20 mouse cellular contexts compared by ENCODE assay signal in genomic region chr10:66925553-66926127, GRCm38 (mm10).
DNase-seq lines count a peak whose midpoint lies in the region; ATAC-seq and TF ChIP-seq lines count a peak whose summit lies in the region.
"Had no signal": no experiment of that assay in that cellular context is flagged by ENCODE, and none has a peak within 500 bp of the region (broad histone marks: within the 10 kb centered on the region; RNA-seq: fewer than 3 reads in every experiment).

No protein-coding gene starts in this region.

- intact Hi-C loops in gastrocnemius, adult 2 months (cut with DNase I) = no loop called here
- intact Hi-C loops in heart, postnatal 10 days (cut with DNase I) = no loop called here
- intact Hi-C loops in left cerebral cortex, adult 2 months (cut with DNase I) = no loop called here

- no peaks in the 10 kb centered on the region for H3K36me3 ChIP-seq in heart, embryonic 13.5 days
- no peaks in the 10 kb centered on the region for H3K36me3 ChIP-seq in ES-E14 (ENCODE audit: control insufficient read depth, insufficient read depth, low read length, poor library complexity, severe bottlenecking)
- no peaks in the 10 kb centered on the region for H3K36me3 ChIP-seq in kidney, embryonic 16.5 days (ENCODE audit: insufficient read depth, low read length)
- H3K36me3 ChIP-seq: embryonic facial prominence, embryonic 12.5 days; forebrain, embryonic 15.5 days; hindbrain, embryonic 13.5 days had no signal

- peaks cover 64% of the 10 kb centered on the region for H3K4me1 ChIP-seq in heart, embryonic 13.5 days
- H3K4me1 ChIP-seq in ES-E14 (ENCODE audit: control insufficient read depth in 2 of 2, insufficient read depth in 2 of 2, low read length in 2 of 2, poor library complexity in 1 of 2) = peaks cover 9 to 14% of the 10 kb centered on the region in 2 experiments; a peak in 2 of 4 replicates
- peaks cover 27% of the 10 kb centered on the region for H3K4me1 ChIP-seq in kidney, embryonic 16.5 days (ENCODE audit: insufficient read depth, low read length)

- 0 out of 2 replicates have a peak overlapping the region, but pooled peaks have one; percentile 7 for H3K27ac ChIP-seq in gastrocnemius, adult 2 months
- 0 out of 2 replicates have a peak overlapping the region, but pooled peaks have one; percentile 4 for H3K27ac ChIP-seq in heart, embryonic 13.5 days (replicated peaks)
- no peak overlapping the region for H3K27ac ChIP-seq in ES-E14 (ENCODE audit: insufficient read depth, low read depth, low read length, poor library complexity, severe bottlenecking)
- H3K27ac ChIP-seq in kidney, embryonic 16.5 days (ENCODE audit: low read length) = no peak overlapping the region
- H3K27ac ChIP-seq in left cerebral cortex, adult 2 months = no peak overlapping the region
- H3K27ac ChIP-seq: embryonic facial prominence, embryonic 12.5 days; forebrain, embryonic 15.5 days; hindbrain, embryonic 13.5 days; hindbrain, postnatal 0 days had no signal

- WGBS in heart, embryonic 13.5 days = 20% methylated on average over 6 of the region's 6 CpGs
- 38% methylated on average over 6 of the region's 6 CpGs for WGBS in kidney, embryonic 16.5 days

- H3K9me3 ChIP-seq in heart, embryonic 13.5 days = no peaks in the 10 kb centered on the region
- H3K9me3 ChIP-seq in ES-E14 (ENCODE audit: control insufficient read depth, insufficient read depth, low read depth, low read length) = no peaks in the 10 kb centered on the region
- no peaks in the 10 kb centered on the region for H3K9me3 ChIP-seq in kidney, embryonic 16.5 days (ENCODE audit: low read length)
- H3K9me3 ChIP-seq: embryonic facial prominence, embryonic 12.5 days; forebrain, embryonic 15.5 days; hindbrain, embryonic 13.5 days had no signal

- no peak overlapping the region for H3K9ac ChIP-seq in heart, embryonic 13.5 days
- H3K9ac ChIP-seq in ES-E14 (ENCODE audit: insufficient read depth, low read depth, low read length, poor library complexity, severe bottlenecking) = no peak overlapping the region
- H3K9ac ChIP-seq in kidney, embryonic 16.5 days (replicated peaks; ENCODE audit: low read length) = no peak overlapping the region
- H3K9ac ChIP-seq: embryonic facial prominence, embryonic 12.5 days; forebrain, embryonic 15.5 days; hindbrain, embryonic 13.5 days had no signal

- in situ Hi-C loops in ES-E14 (cut with MboI; ENCODE audit: low sequenced_read_pairs in 2 of 2, unreplicated experiment in 2 of 2) = no loop called here

- no peaks in the 10 kb centered on the region for H3K27me3 ChIP-seq in heart, embryonic 13.5 days (replicated peaks)
- no peaks in the 10 kb centered on the region for H3K27me3 ChIP-seq in kidney, embryonic 16.5 days (ENCODE audit: insufficient read depth, low read length)
- H3K27me3 ChIP-seq: embryonic facial prominence, embryonic 12.5 days; forebrain, embryonic 15.5 days; hindbrain, embryonic 13.5 days; Patski had no signal

- no peak for ATAC-seq in heart, embryonic 13.5 days (ENCODE audit: extremely low read depth, insufficient number of reproducible peaks, low FRiP score, low TSS enrichment)
- ATAC-seq in kidney, embryonic 16.5 days (ENCODE audit: low FRiP score, low TSS enrichment) = no peak
- ATAC-seq: activated CD4-positive, CD25-positive, alpha-beta regulatory T cell, adult 4 months; forebrain, embryonic 15.5 days; hindbrain, postnatal 0 days; Patski had no signal

- no peak for DNase-seq in gastrocnemius, adult 2 months
- DNase-seq in gastrocnemius, adult 18-20 months (ENCODE audit: low spot score) = no peak
- DNase-seq in heart, postnatal 10 days = no peak
- no peak for DNase-seq in ES-E14 (ENCODE audit: low read depth, low spot score)
- DNase-seq in left cerebral cortex, adult 2 months (ENCODE audit: extremely low spot score in 1 of 2, low spot score in 2 of 2) = no peak
- DNase-seq: adrenal gland, postnatal 14 days; cerebellum, adult 11-12 months; cerebellum, adult 9-10 months; cerebellum, postnatal 25 days; gastrocnemius, postnatal 14 days; kidney, adult 18-20 months had no signal

- H3K4me2 ChIP-seq in heart, embryonic 13.5 days = peak overlapping the region; percentile 8; the same call in 1 of the 2 replicates
- no peak overlapping the region for H3K4me2 ChIP-seq in kidney, embryonic 16.5 days (replicated peaks; ENCODE audit: low read depth, low read length)
- H3K4me2 ChIP-seq: embryonic facial prominence, embryonic 12.5 days; forebrain, embryonic 15.5 days; heart, embryonic 11.5 days; hindbrain, embryonic 13.5 days had no signal

- H3K4me3 ChIP-seq in gastrocnemius, adult 2 months = no peak overlapping the region
- H3K4me3 ChIP-seq in heart, embryonic 13.5 days = no peak overlapping the region
- H3K4me3 ChIP-seq in ES-E14 (ENCODE audit: insufficient read depth in 1 of 2, low read depth in 1 of 2, low read length in 2 of 2, poor library complexity in 1 of 2, severe bottlenecking in 1 of 2) = no peak overlapping the region
- no peak overlapping the region for H3K4me3 ChIP-seq in kidney, embryonic 16.5 days (ENCODE audit: low read length)
- H3K4me3 ChIP-seq in left cerebral cortex, adult 2 months = no peak overlapping the region
- H3K4me3 ChIP-seq: embryonic facial prominence, embryonic 12.5 days; forebrain, embryonic 15.5 days; hindbrain, embryonic 13.5 days had no signal

- TF ChIP-seq CTCF in gastrocnemius, adult 2 months (IDR thresholded peaks at IDR 0.05) = no peak
- no peak for TF ChIP-seq CTCF in left cerebral cortex, adult 2 months (IDR thresholded peaks at IDR 0.05)

TF ChIP-seq in ES-E14, 5 proteins besides CTCF, POLR2A, EP300 and RAD21:
- TF ChIP-seq HCFC1 (IDR thresholded peaks at IDR 0.05; ENCODE audit: borderline replicate concordance, insufficient read depth, low read length) (no peak), MAFK (IDR thresholded peaks at IDR 0.05; ENCODE audit: insufficient read depth, low read depth, low read length) (peak; percentile 89), ZNF384 (IDR thresholded peaks at IDR 0.05; ENCODE audit: low read depth, low read length) (no peak)

Comparison
In these comparisons a context has a peak if more than half of its experiments do, and no peak if none do; other contexts are left out.
1. H3K27ac ChIP-seq: peak in gastrocnemius, adult 2 months (single experiment) and heart, embryonic 13.5 days (single experiment); none in ES-E14 (single experiment), kidney, embryonic 16.5 days (single experiment) and left cerebral cortex, adult 2 months (single experiment).